Mouse (Mus musculus) hindbrain, embryonic 11.5 days (tissue): Measurements from ENCODE around the gene Plekhm3. TPM values are rescaled to one million over a fixed set of nuclear protein-coding genes. Genes with fewer than 3 reads are reported as not detected.

Experiments used
- ATAC-seq: fragments of 200-750 bp; cut with Nextera tagmentation; 2 replicates; pipeline ENCODE4 v1.8.0; 2017; ENCODE audit warnings: mild to moderate bottlenecking, moderate TSS enrichment, moderate library complexity; ENCODE audit not compliant: low FRiP score
- DNase-seq: peaks from one replicate; pipeline ENCODE4 v3.0.0-alpha.2; 2015; ENCODE audit warnings: low spot score
- H3K27ac ChIP-seq: fragments of 300-500 bp; sonication (generic); 2 replicates; pipeline ENCODE4 v1.5.1; 2014; ENCODE audit warnings: mild to moderate bottlenecking, low read depth, low read length
- H3K27me3 ChIP-seq: fragments of 300-500 bp; sonication (generic); 2 replicates; pipeline ENCODE4 v1.6.1; 2014; ENCODE audit warnings: mild to moderate bottlenecking, low read length, moderate library complexity, mixed read lengths; ENCODE audit not compliant: control insufficient read depth, insufficient read depth
- H3K36me3 ChIP-seq: fragments of 300-500 bp; sonication (generic); 2 replicates; pipeline ENCODE4 v1.6.1; 2014; ENCODE audit warnings: mild to moderate bottlenecking, low read length, moderate library complexity, mixed read lengths; ENCODE audit not compliant: control insufficient read depth, insufficient read depth
- H3K4me1 ChIP-seq: fragments of 300-500 bp; sonication (generic); replicated peaks from 2 replicates; pipeline ENCODE4 v1.6.1; 2014; ENCODE audit warnings: low read length, mixed read lengths; ENCODE audit not compliant: control insufficient read depth, insufficient read depth
- H3K4me2 ChIP-seq: fragments of 300-500 bp; sonication (generic); replicated peaks from 2 replicates; pipeline ENCODE4 v1.6.1; 2014; ENCODE audit warnings: mild to moderate bottlenecking, low read depth, low read length
- H3K4me3 ChIP-seq: fragments of 300-500 bp; sonication (generic); 2 replicates; pipeline ENCODE4 v1.5.1; 2014; ENCODE audit warnings: low read depth, low read length
- H3K9ac ChIP-seq: fragments of 300-500 bp; sonication (generic); 2 replicates; pipeline ENCODE4 v1.6.1; 2014; ENCODE audit warnings: low read depth, low read length
- H3K9me3 ChIP-seq: fragments of 300-500 bp; sonication (generic); 2 replicates; pipeline ENCODE4 v1.6.1; 2016; ENCODE audit warnings: low read length; ENCODE audit not compliant: control insufficient read depth
- WGBS: fragments of 180-500 bp; shearing (Covaris S2); extraction: QIAGEN DNeasy Blood & Tissue Kit; methylation state at CpG from one replicate; pipeline ENCODE4 v1.1.7; 2014; 5-methylcytosine and 5-hydroxymethylcytosine counted together
- polyA plus RNA-seq: library from polyadenylated mRNA; unstranded; fragments of >200 nt; fragmentation: Nextera tagmentation; extraction: Ambion mirVana; gene quantifications from 2 replicates; pipeline ENCODE4 v1.2.1, GENCODE M21; 2014

Plekhm3 gene
- polyA plus RNA-seq, 1 experiment from 2014 or later: 9.6 TPM

DNA sequence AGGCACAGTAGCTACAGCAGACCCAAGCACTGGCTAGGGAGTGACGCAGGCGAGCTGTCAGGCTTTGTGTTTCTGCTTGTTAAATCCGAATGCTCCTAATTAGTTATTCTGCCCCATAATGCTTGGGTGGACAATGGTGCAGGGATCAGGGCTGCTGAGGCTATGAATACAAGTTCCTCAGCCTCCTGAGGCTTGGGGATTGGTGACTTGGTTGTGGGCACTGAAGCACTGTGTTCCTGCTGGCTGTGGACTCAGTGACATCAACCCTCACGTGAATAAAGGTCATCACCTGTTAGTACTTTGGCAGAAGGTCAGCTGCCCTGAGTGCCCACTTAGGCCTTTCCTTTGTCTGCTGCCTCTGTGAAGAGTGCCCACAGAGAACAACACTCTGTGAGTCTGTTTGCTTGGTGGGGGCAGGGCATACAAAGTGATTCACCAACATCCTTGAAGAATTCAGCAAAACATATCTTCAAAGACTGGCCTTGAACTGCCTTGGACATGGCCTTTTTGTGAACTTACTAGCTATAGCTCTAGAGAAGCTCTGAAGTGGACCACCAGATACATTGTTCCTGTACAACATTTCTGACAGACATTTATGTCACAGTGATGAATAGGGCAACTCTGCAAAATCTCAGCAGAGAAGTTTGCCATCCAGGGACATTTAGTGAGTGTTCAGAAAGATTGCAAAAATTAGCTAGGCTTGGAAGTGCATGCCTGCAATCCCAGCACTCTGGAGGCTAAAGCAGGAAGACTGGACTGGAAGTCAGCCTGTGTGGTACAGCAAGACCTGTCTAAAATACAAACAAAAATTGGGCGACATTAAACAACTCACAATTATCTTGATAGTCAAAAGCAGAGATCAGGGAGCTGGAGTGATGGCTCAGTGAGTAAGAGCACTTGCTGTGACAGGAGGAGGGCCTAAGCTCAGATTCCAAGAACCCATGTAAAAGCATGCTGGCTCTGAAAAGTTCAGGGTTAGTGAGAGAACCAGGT is 102.6 kb downstream of the Plekhm3 start:
- H3K9me3 ChIP-seq: no peaks in the 10 kb centered on the region
- DNase-seq (peak; percentile 53), ATAC-seq (peak; percentile 85)
- WGBS: 31% methylated on average over 5 of the region's 5 CpGs
- no peak overlapping the region for H3K27ac ChIP-seq
- 0 out of 2 replicates have a peak, but pooled peaks cover 2% of the 10 kb centered on the region for H3K4me1 ChIP-seq
- no peaks in the 10 kb centered on the region for H3K36me3 ChIP-seq
- H3K9ac ChIP-seq: no peak overlapping the region
- no peaks in the 10 kb centered on the region for H3K27me3 ChIP-seq
- H3K4me2 ChIP-seq: no peak overlapping the region
- no peak overlapping the region for H3K4me3 ChIP-seq

DNA sequence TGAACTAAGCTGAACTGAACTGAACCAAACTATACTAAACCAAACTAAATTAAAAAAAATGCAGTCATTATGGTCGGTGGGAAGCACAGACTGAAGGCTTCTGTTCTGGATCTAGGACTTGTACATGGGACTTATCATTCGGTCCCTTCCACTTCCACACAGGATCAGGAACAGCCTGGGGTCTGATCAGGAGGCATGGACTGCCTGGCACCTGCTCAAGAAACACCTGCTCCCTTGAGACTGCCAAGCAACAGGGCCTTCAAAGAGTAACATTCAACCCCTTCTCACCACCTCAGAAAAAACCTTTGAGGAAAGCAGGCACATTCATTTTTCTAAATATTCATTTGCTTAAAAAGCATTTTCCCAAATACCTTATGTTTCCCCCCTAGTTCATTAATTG is 103.4 kb downstream of the Plekhm3 start:
- Histone ChIP-seq H3K9ac (no peak overlapping the region), H3K9me3 (no peaks in the 10 kb centered on the region), H3K27me3 (no peaks in the 10 kb centered on the region), H3K4me2 (no peak overlapping the region), H3K36me3 (no peaks in the 10 kb centered on the region), H3K27ac (no peak overlapping the region), H3K4me1 (0 out of 2 replicates have a peak, but pooled peaks cover 2% of the 10 kb centered on the region), H3K4me3 (no peak overlapping the region)
- DNase-seq (no peak), ATAC-seq (no peak)
- 87% methylated on average over 2 of the region's 2 CpGs for WGBS

DNA sequence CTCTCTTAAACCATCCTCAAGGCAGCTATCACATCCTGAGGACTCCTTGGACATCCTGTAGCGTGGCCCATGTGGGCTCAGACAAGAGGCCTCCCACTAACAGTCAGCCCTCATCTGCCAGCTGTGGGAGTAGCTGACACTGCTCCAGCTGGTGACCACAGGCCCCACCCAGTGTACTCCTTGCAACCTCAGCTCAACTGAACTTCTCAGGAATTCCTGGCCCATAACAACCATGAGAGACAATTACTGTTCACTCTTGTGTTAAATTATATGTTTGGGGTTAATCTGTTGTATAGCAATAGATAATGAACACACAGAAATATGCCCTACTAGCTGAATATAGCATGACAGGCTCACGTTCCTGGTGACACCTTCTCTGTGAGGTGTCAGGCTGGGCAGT is 104.4 kb downstream of the Plekhm3 start:
- ATAC-seq: 0 out of 2 replicates have a peak, but pooled peaks have one; percentile 39
- Histone ChIP-seq H3K4me2 (no peak overlapping the region), H3K9me3 (no peaks in the 10 kb centered on the region), H3K9ac (no peak overlapping the region), H3K36me3 (no peaks in the 10 kb centered on the region), H3K4me3 (no peak overlapping the region), H3K27me3 (no peaks in the 10 kb centered on the region), H3K4me1 (0 out of 2 replicates have a peak, but pooled peaks cover 2% of the 10 kb centered on the region), H3K27ac (no peak overlapping the region)
- DNase-seq: no peak
- 53% methylated on average over 2 of the region's 2 CpGs for WGBS

DNA sequence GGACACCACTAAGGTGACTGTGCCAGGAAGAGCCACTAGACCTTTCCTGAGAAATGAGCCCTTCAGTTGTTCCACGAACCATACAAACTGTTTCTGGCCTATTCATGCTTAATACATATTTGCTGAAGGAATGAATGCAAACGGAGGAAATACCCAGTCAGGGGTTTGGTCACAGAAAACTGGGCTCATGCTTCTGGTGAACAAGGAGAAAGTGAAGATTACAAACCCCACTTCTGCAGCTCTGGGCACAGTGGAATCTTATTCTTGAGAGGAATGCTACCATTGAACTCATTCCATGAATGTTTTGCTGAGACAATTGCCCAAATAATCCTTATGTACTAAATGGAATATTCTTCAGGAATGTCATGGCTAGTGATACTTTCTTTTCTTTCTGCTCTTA is 106.3 kb downstream of the Plekhm3 start:
- no peaks in the 10 kb centered on the region for H3K36me3 ChIP-seq
- 0 out of 2 replicates have a peak, but pooled peaks cover 2% of the 10 kb centered on the region for H3K4me1 ChIP-seq
- no peak overlapping the region for H3K9ac ChIP-seq
- WGBS: 75% methylated on average over 2 of the region's 2 CpGs
- ATAC-seq: no peak
- no peaks in the 10 kb centered on the region for H3K27me3 ChIP-seq
- H3K4me2 ChIP-seq: no peak overlapping the region
- H3K9me3 ChIP-seq: no peaks in the 10 kb centered on the region
- H3K27ac ChIP-seq: no peak overlapping the region
- no peak overlapping the region for H3K4me3 ChIP-seq
- no peak for DNase-seq

DNA sequence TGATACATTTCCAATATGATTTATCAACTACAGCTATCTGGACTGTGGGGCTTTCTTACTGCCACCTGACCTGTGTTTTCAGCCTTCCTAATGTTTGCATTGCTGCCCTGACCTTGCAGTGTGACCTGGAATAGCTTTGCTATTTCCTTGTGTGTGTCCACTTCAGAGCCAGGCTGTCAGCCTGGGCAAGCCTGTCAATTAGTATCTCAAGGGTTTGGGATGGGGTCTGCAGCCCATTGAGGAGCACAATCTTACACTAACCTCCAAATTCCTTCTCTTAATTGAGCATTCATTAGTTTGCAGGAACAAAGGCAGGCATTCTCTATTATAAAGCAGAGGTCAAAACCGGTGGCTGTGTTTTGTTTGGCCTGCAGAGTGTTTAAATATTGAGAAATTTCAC is 107.6 kb downstream of the Plekhm3 start:
- ATAC-seq (no peak), DNase-seq (no peak)
- no peak overlapping the region for H3K4me3 ChIP-seq
- H3K36me3 ChIP-seq: no peaks in the 10 kb centered on the region
- no peaks in the 10 kb centered on the region for H3K27me3 ChIP-seq
- no peak overlapping the region for H3K9ac ChIP-seq
- no peaks in the 10 kb centered on the region for H3K9me3 ChIP-seq
- H3K4me2 ChIP-seq: no peak overlapping the region
- H3K27ac ChIP-seq: no peak overlapping the region
- no peaks in the 10 kb centered on the region for H3K4me1 ChIP-seq
- WGBS: 37% methylated on average over 1 of the region's 1 CpGs

DNA sequence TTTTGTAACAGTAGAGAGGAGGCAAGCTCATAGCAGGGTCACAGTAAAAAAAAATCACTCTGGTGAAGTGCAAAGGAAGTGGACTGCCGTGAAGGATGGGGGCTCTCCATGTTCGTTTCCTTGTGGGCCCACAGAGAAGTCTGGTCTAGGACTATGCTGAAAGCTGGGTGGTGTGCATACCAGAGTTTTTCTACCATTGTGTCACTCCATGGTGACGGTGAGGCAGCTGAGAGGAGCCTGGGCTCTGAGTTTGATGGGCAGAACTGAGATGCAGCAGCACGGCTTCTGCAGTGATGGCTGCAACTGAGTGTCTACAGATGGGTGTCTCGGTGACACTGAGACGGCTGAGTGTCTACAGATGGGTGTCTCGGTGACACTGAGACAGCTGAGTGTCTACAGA is 108.5 kb downstream of the Plekhm3 start:
- no peak overlapping the region for H3K27ac ChIP-seq
- WGBS: 49% methylated on average over 7 of the region's 7 CpGs
- peak; percentile 43; the same call in 1 of the 2 replicates for ATAC-seq

DNA sequence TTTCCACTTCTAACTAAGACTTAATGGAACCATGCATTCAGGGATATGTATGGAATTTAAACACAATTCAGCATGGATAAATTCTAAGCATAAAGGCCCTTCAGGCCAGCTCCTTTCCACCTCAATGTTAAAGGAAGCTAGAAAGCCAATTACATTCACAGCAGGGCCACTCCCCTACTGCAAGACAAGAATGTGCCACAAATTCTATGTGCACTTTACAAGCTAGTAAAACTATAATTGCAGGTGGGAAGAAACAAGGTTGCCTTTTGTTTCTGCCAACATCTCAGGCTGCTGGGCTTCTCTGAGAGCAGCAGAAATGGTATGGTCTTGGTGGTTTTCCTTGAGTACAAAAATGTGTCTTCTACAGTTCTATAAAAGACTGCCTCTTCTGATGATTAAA is 109.1 kb downstream of the Plekhm3 start:
- no peaks in the 10 kb centered on the region for H3K27me3 ChIP-seq
- H3K27ac ChIP-seq: no peak overlapping the region
- H3K4me3 ChIP-seq: no peak overlapping the region
- DNase-seq (no peak), ATAC-seq (no peak)
- no peaks in the 10 kb centered on the region for H3K36me3 ChIP-seq
- H3K9ac ChIP-seq: no peak overlapping the region
- no peaks in the 10 kb centered on the region for H3K9me3 ChIP-seq
- H3K4me2 ChIP-seq: no peak overlapping the region
- H3K4me1 ChIP-seq: no peaks in the 10 kb centered on the region

More for the DNA sequence above, 108.5 kb downstream of the Plekhm3 start:
- Histone ChIP-seq H3K4me1 (no peaks in the 10 kb centered on the region), H3K36me3 (no peaks in the 10 kb centered on the region), H3K4me2 (no peak overlapping the region), H3K9me3 (no peaks in the 10 kb centered on the region), H3K4me3 (no peak overlapping the region), H3K9ac (no peak overlapping the region), H3K27me3 (no peaks in the 10 kb centered on the region)
- DNase-seq: peak; percentile 44

DNA sequence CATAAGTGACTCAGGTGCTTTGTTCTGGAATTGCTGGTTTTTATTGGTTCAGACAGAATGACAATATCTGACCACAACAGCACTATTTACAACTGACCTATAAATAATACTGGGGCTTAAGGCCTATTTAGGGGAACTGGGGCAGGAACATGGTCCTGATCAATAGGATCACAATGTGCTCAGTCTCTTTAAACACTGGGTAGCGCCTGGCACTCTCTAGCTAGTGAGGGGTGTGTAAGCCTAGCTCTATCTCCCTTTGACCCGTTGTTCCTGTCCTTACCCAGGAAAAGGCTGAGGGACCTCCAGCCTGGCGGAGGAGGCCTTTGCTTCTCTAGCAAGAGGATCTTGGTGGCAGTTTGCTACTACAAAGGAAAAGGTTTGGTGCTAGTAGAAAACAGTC is 111.6 kb downstream of the Plekhm3 start:
- no peak for ATAC-seq
- H3K9me3 ChIP-seq: no peaks in the 10 kb centered on the region
- no peak for DNase-seq
- no peak overlapping the region for H3K4me3 ChIP-seq
- H3K9ac ChIP-seq: no peak overlapping the region
- 79% methylated on average over 3 of the region's 3 CpGs for WGBS
- H3K27me3 ChIP-seq: no peaks in the 10 kb centered on the region
- H3K27ac ChIP-seq: no peak overlapping the region
- no peaks in the 10 kb centered on the region for H3K36me3 ChIP-seq
- no peak overlapping the region for H3K4me2 ChIP-seq
- H3K4me1 ChIP-seq: no peaks in the 10 kb centered on the region
